Mouse (Mus musculus): ENCODE measurements around the gene Cstb.
A peak's percentile ranks its signal among the peaks of the same experiment; 100 is the strongest.

The Cstb gene

DNA sequence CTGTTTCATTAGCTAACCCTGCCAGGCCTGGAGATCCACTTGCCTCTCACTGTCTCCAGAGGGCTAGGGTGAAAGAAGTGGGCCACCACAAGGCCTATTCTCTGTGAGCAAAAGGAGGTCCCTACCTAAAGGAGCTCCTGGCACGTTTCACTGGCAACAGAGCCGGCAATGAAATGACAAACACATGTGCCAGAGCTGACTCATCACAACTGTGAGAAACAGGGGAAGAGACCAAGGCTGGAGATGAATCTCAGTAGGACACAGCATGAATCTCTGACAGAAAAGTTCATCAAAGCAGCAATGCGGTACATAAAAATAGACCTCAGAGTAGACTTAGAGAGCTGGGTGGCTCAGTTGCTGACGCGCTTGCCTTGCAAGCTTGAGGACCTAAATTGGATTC lies 7.6 kb upstream of the Cstb start:
- no peak for DNase-seq (ENCODE audit: low spot score)

DNA sequence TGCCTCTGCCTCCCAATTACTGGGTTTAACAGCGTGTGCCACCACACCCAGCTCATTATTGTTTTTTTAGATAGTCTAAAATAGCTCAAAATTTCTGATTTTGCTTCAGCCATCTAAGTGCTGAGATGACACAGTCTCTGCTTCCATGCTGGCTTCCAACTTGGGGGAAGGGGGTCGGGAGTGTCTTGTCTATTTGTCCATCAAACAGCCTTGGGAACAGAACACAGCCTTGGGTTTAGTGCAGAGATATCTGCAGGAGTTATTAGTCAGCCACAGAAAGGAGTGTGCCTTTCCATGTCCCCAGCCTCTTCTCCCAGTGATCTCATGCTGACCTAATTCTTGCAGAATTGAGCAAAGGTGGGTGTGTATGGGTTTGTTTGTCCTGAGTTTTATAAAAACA lies 6.7 kb upstream of the Cstb start:
- no peak for DNase-seq (ENCODE audit: low spot score)

DNA sequence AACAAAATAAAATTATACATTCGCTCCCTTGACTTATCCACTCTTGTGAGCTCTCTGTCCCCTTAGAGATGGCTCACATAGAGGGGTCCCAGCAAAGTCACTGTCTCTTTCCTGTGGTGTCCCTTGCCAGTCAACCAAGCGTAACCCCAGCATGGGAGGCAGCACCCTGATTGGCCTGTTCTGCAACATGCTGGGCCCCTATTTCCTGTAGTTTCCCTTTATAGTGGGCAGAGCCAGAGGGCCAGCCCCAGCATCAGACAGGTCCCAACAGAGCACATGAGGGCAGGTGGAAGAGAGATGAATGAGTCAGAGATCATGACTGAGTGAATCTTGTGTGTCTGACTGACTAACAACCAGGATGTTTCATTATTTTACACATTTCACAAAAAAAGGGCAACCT lies 4.5 kb upstream of the Cstb start:
- no peak for DNase-seq (ENCODE audit: low spot score)

GRCm38 (mm10) chr10:78422614-78423013 lies 2.9 kb upstream of the Cstb start:
- DNase-seq (ENCODE audit: low spot score): no peak

- peak; percentile 22 for DNase-seq (ENCODE audit: low spot score)
Observed at GRCm38 (mm10) chr10:78426117-78426735, 757 bp downstream of the Cstb start.

DNA sequence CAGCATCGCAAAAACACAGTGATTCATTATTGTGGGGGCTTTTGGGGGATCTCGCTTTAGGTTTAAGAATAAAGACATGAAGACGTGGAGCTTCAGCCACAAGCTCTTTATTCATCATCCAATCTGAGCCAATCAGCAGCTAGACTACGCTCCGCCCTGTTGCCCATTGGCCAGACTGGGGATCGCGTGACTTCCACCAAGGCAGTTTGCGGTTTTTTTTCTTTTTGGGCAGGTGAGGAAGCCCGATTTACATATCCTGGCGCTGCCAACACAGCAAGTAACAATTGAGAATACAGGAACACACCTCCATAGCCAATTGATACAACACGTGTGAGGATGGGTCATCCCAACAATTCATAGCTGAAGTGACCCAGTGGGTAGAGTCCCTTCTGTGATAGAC lies 2.6 kb downstream of the Cstb start:
- DNase-seq (ENCODE audit: low spot score): no peak

- no peak for DNase-seq (ENCODE audit: low spot score)
Observed at GRCm38 (mm10) chr10:78429180-78429579, 3.7 kb downstream of the Cstb start.

DNA sequence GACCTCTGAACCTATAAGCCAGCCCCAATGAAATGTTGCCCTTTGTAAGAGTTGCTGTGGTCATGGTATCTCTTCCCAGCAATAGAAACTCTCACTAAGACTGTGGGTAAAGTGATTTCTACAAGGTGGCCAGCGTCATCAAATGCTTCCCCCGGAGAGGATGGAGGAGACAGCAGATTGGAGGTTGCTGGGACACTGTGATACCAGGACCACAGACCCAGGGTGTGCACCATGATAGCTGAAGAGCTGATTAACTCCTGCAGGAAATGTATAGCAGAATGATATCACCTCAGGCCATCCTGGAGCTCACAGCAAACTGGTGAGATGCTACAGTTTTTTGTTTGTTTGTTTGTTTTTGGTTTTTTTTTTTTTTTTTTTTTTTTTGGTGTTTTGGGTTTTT lies 4.3 kb downstream of the Cstb start:
- DNase-seq (ENCODE audit: low spot score): no peak

- DNase-seq (ENCODE audit: low spot score): no peak
Observed at GRCm38 (mm10) chr10:78432853-78433252, 7.4 kb downstream of the Cstb start.

DNA sequence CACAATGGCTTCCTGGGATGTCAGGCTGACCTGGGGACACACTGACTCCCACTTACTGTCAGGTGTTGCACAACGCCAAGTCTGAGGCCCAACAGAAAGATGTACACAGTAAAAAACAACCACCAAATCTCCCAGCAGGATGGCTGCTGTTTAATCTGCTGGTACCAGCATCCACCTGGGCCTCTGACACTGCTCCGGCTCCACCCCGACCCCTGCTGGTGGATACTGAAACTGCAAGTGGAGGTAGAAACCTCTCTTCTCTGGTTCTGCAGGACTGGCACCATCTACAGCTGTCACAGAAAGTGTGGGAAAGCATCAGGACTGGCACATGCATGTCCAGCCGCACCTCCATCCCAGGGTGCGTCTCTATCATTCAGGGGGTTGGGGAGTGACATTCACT lies 12.6 kb downstream of the Cstb start:
- DNase-seq (ENCODE audit: low spot score): peak; percentile 58

DNA sequence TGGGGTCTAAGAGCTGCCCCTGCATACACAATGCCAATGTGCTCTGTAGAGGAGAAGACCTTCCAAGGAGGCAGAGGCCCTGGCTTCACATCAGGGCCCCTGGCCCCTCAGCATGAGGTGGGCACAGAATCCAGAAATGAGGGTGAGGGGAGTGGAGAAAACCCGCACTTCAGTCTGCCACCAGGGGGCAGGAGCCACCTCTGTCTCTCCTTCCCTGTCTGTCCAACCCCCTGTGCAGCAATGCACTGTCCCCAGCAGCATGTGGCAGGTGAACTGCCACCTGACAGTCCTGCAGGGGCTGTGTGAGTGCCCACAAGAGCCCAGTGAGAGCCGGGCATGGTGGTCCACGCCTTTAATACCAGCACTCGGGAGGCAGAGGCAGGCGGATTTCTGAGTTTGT lies 14.1 kb downstream of the Cstb start:
- peak; percentile 45 for DNase-seq (ENCODE audit: low spot score)

GRCm38 (mm10) chr10:78439990-78440389 lies 14.5 kb downstream of the Cstb start:
- DNase-seq (ENCODE audit: low spot score): no peak

- peak; percentile 44 for DNase-seq (ENCODE audit: low spot score)
Observed at GRCm38 (mm10) chr10:78440812-78441211, 15.3 kb downstream of the Cstb start.

GRCm38 (mm10) chr10:78441606-78442005 lies 16.1 kb downstream of the Cstb start:
- DNase-seq (ENCODE audit: low spot score): no peak

- DNase-seq (ENCODE audit: low spot score): no peak
Observed at GRCm38 (mm10) chr10:78442292-78442691, 16.8 kb downstream of the Cstb start.

DNA sequence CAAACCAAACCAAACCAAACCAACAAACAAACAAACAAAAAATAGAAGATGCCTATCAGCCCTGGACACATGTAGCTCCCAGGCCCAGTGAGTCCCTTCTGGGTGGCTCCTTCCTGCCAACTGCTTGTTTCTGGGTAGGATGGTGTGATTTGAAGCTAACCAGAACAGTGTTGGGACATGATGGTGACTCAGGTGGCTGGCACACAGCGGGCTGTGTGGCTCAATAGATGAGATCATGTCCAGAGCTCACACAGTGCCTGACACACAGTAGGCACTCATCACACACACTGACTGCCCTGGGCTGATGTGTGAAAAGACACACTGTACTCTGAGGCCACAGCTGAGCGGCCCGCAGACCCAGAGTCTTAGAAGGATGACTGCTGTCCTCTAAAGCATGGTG lies 20.7 kb downstream of the Cstb start:
- no peak for DNase-seq (ENCODE audit: low spot score)

GRCm38 (mm10) chr10:78447396-78447795 lies 21.9 kb downstream of the Cstb start:
- DNase-seq (ENCODE audit: low spot score): no peak

- DNase-seq (ENCODE audit: low spot score): no peak
Observed at GRCm38 (mm10) chr10:78450761-78451160, 25.3 kb downstream of the Cstb start.

DNA sequence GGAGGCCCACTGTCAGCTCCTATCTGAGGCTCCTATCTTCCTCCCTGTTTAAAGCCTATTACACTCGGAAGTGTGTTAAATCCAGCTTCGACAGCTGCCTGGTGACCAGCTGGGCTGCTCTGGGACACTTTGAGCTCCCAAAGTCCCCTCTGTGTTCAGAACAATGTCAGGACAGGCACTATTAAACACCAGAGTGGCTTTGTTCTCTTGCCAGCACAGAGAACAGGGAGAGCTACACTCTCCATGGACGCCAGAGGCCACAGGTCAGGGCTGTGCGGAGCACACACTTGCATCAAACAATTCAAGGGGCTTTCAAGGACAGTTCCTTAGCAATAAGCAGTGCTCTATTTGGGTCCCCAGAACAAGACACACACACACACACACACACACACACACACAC lies 27.2 kb downstream of the Cstb start:
- DNase-seq (ENCODE audit: low spot score): no peak

GRCm38 (mm10) chr10:78456696-78457095 lies 31.2 kb downstream of the Cstb start:
- no peak for DNase-seq (ENCODE audit: low spot score)

DNA sequence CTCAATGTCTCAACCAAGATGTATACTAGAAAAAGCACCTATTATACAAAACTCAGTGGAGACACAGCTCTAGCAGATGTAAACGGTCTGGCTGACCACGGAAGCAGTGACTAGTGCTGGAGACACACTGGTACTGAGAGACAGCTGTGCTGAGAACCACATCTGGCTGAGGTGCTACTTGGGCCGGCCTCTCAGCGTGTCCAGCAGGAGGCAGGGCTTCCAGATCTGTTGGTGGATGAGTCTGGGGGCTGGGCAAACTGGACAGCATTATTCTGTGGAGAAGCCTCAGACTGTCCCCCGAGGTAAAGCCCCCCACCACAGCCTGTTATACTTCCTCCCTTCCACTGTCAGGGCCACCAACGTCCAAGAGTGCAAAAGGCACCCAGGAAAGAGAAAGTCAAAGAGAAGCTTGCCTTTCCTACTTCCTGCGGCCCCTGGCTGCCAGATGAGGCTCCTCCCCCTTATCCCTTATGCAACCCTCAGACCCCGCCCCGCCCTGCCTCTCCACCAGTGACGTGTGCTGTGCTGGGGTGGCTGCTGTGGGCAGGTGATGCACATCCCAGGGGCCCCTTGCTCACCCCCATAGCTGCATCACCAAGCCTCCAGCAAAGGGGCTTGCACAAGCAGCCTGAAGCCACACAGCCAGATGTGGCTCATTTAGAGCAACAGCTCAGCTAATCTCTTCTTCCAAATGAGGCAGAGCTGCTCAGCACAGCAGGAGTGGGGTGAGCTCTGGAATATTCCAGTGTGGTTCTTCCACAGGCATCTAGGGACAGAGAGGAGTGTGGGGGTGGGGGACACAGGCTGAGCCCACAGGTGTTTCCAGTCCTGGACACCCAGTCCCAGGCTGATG lies 32.3 kb downstream of the Cstb start:
- DNase-seq (ENCODE audit: low spot score): no peak

GRCm38 (mm10) chr10:78458348-78459111 lies 33.1 kb downstream of the Cstb start:
- DNase-seq (ENCODE audit: low spot score): no peak

- DNase-seq (ENCODE audit: low spot score): no peak
Observed at GRCm38 (mm10) chr10:78460463-78460862, 35.0 kb downstream of the Cstb start.
